Mouse (Mus musculus) MEL (cell line): ENCODE measurements around the gene Elp1. TPM values are rescaled to one million over a fixed set of nuclear protein-coding genes. Genes with fewer than 3 reads are reported as not detected.

Experiments
- DNase-seq: peaks from one replicate; pipeline ENCODE4 v3.0.0; 2011; ENCODE audit warnings: low read depth, low spot score
- H3K27ac ChIP-seq: 2 replicates; pipeline ENCODE4 v1.5.1; 2012; ENCODE audit warnings: low read depth, mild to moderate bottlenecking, control low read depth, low read length, moderate library complexity; ENCODE audit not compliant: control insufficient read depth
- H3K27me3 ChIP-seq, 2 experiments: fragments of 150-350 bp in 1 of 2; sonication (generic) in 1 of 2; 2 replicates each; pipeline ENCODE4 v1.6.1; 2012; ENCODE audit warnings: low read length in 2 of 2, mild to moderate bottlenecking in 2 of 2, improper control_type of control experiment in 1 of 2, moderate library complexity in 1 of 2; ENCODE audit not compliant: insufficient read depth in 2 of 2, control insufficient read depth in 1 of 2
- H3K36me3 ChIP-seq, 2 experiments: 2 replicates each; pipeline ENCODE4 v1.6.1; 2012 to 2014; ENCODE audit warnings: low read length in 2 of 2, improper control_type of control experiment in 1 of 2, inconsistent platforms in 1 of 2, mild to moderate bottlenecking in 1 of 2; ENCODE audit not compliant: insufficient read depth in 2 of 2, control insufficient read depth in 1 of 2
- H3K4me1 ChIP-seq, 2 experiments: fragments of 150-350 bp in 1 of 2; sonication (generic) in 1 of 2; 2 replicates each; pipeline ENCODE4 v1.6.1; 2012; ENCODE audit warnings: low read length in 2 of 2, improper control_type of control experiment in 1 of 2, mild to moderate bottlenecking in 1 of 2; ENCODE audit not compliant: insufficient read depth in 2 of 2, control insufficient read depth in 1 of 2
- H3K4me3 ChIP-seq, 2 experiments: fragments of 150-350 bp in 1 of 2; sonication (generic) in 1 of 2; 2 replicates each; pipeline ENCODE4 v1.5.1; 2012; ENCODE audit warnings: low read depth in 2 of 2, low read length in 2 of 2, mild to moderate bottlenecking in 2 of 2, moderate library complexity in 2 of 2, control low read depth in 1 of 2, improper control_type of control experiment in 1 of 2; ENCODE audit not compliant: control insufficient read depth in 1 of 2, insufficient read depth in 1 of 2
- H3K79me2 ChIP-seq: 2 replicates; pipeline ENCODE4 v1.6.1; 2012; ENCODE audit warnings: mild to moderate bottlenecking, low read length, moderate library complexity; ENCODE audit not compliant: control insufficient read depth, poor library complexity, insufficient read depth
- H3K9ac ChIP-seq: 2 replicates; pipeline ENCODE4 v1.6.1; 2012; ENCODE audit warnings: low read depth, mild to moderate bottlenecking, control low read depth, low read length, moderate library complexity; ENCODE audit not compliant: control insufficient read depth, poor library complexity, severe bottlenecking
- H3K9me3 ChIP-seq: fragments of 150-350 bp; sonication (generic); replicated peaks from 2 replicates; pipeline ENCODE4 v1.6.1; 2012; ENCODE audit warnings: mild to moderate bottlenecking, low read length, improper control_type of control experiment, moderate library complexity; ENCODE audit not compliant: insufficient read depth
- BHLHE40 ChIP-seq: IDR thresholded peaks from 2 replicates; pipeline ENCODE4 v1.6.1; 2012; ENCODE audit warnings: low read depth, mild to moderate bottlenecking, inconsistent platforms, low read length, improper control_type of control experiment, borderline replicate concordance
- E2F4 ChIP-seq: IDR thresholded peaks from 2 replicates; pipeline ENCODE4 v1.6.1; 2011; ENCODE audit warnings: low read depth, low read length, improper control_type of control experiment, borderline replicate concordance
- ELF1 ChIP-seq: IDR thresholded peaks from 2 replicates; pipeline ENCODE4 v1.6.1; 2014; ENCODE audit warnings: low read depth, mild to moderate bottlenecking, inconsistent platforms, low read length, improper control_type of control experiment, moderate library complexity
- EP300 ChIP-seq, 2 experiments: IDR thresholded peaks; 2 replicates each; pipeline ENCODE4 v1.6.1; 2011; ENCODE audit warnings: improper control_type of control experiment in 2 of 2, low read length in 2 of 2, low read depth in 1 of 2, mild to moderate bottlenecking in 1 of 2
- ETS1 ChIP-seq: IDR thresholded peaks from 2 replicates; pipeline ENCODE4 v1.6.1; 2012; ENCODE audit warnings: low read depth, mild to moderate bottlenecking, inconsistent platforms, low read length, improper control_type of control experiment, moderate library complexity
- GABPA ChIP-seq: IDR thresholded peaks from 2 replicates; pipeline ENCODE4 v1.6.1; 2012; ENCODE audit warnings: low read depth, mild to moderate bottlenecking, inconsistent platforms, low read length, improper control_type of control experiment, moderate library complexity
- MAFK ChIP-seq: IDR thresholded peaks from 2 replicates; pipeline ENCODE4 v1.6.1; 2011; ENCODE audit warnings: low read depth, mild to moderate bottlenecking, low read length, improper control_type of control experiment, borderline replicate concordance
- MYC ChIP-seq: IDR thresholded peaks from 2 replicates; pipeline ENCODE4 v1.6.1; 2011; ENCODE audit warnings: low read depth, mild to moderate bottlenecking, low read length, improper control_type of control experiment, moderate library complexity
- NRF1 ChIP-seq: IDR thresholded peaks from 2 replicates; pipeline ENCODE4 v1.6.1; 2014; ENCODE audit warnings: low read depth, mild to moderate bottlenecking, inconsistent platforms, low read length, improper control_type of control experiment, moderate library complexity; ENCODE audit not compliant: poor library complexity, insufficient read depth, severe bottlenecking
- POLR2A ChIP-seq, 2 experiments: IDR thresholded peaks; 2 replicates each; pipeline ENCODE4 v1.6.1; 2011 to 2012; ENCODE audit warnings: low read length in 2 of 2, mild to moderate bottlenecking in 2 of 2, control low read depth in 1 of 2, improper control_type of control experiment in 1 of 2, low read depth in 1 of 2, moderate library complexity in 1 of 2; ENCODE audit not compliant: control insufficient read depth in 1 of 2, insufficient read depth in 1 of 2, poor library complexity in 1 of 2
- POLR2AphosphoS5 ChIP-seq: IDR thresholded peaks from 2 replicates; pipeline ENCODE4 v1.6.1; 2012; ENCODE audit warnings: low read depth, borderline replicate concordance, mild to moderate bottlenecking, inconsistent platforms, low read length, moderate library complexity, mixed read lengths
- RCOR1 ChIP-seq: IDR thresholded peaks from 2 replicates; pipeline ENCODE4 v1.6.1; 2012; ENCODE audit warnings: low read depth, mild to moderate bottlenecking, inconsistent platforms, low read length, improper control_type of control experiment
- TCF12 ChIP-seq: IDR thresholded peaks from 2 replicates; pipeline ENCODE4 v1.6.1; 2014; ENCODE audit warnings: low read depth, mild to moderate bottlenecking, inconsistent platforms, low read length, improper control_type of control experiment, moderate library complexity
- USF1 ChIP-seq: IDR thresholded peaks from 2 replicates; pipeline ENCODE4 v1.6.1; 2014; ENCODE audit warnings: low read depth, mild to moderate bottlenecking, inconsistent platforms, low read length, improper control_type of control experiment, moderate library complexity
- ZC3H11A ChIP-seq: IDR thresholded peaks from 2 replicates; pipeline ENCODE4 v1.6.1; 2012; ENCODE audit warnings: low read depth, mild to moderate bottlenecking, inconsistent platforms, low read length, improper control_type of control experiment
- ZMIZ1 ChIP-seq: IDR thresholded peaks from 2 replicates; pipeline ENCODE4 v1.6.1; 2012; ENCODE audit warnings: low read depth, mild to moderate bottlenecking, inconsistent platforms, low read length, improper control_type of control experiment, moderate library complexity
- ZNF384 ChIP-seq: IDR thresholded peaks from 2 replicates; pipeline ENCODE4 v1.6.1; 2012; ENCODE audit warnings: low read depth, mild to moderate bottlenecking, inconsistent platforms, low read length, improper control_type of control experiment
- polyA plus RNA-seq, 2 experiments: library from polyadenylated mRNA; stranded (reverse) in 1 of 2; unstranded in 1 of 2; fragments of >175 nt in 1 of 2; fragments of >200 nt in 1 of 2; gene quantifications; 2 replicates each; pipeline versions ENCODE4 v1.2.1 to v1.2.4; 2012; ENCODE audit warnings: low replicate concordance in 2 of 2, low read depth in 1 of 2; ENCODE audit not compliant: insufficient read length in 2 of 2, insufficient read depth in 1 of 2, missing spikeins in 1 of 2
- total RNA-seq: library from RNA; depleted of rRNA; stranded (reverse); fragments of 300-350 nt; gene quantifications from 2 replicates; pipeline ENCODE4 v1.2.3, GENCODE M21; 2012

Elp1 gene
- total and polyA plus RNA-seq, 3 experiments = 38.0 to 144 (median 41.3) TPM

GRCm38 (mm10) chr4:56845896-56846533 is 43.9 kb upstream of the Elp1 start:
- Histone ChIP-seq H3K79me2 (no peaks in the 10 kb centered on the region), H3K4me3 (no peak overlapping the region), H3K9ac (no peak overlapping the region), H3K27me3 (no peaks in the 10 kb centered on the region), H3K36me3 (no peaks in the 10 kb centered on the region), H3K4me1 (peaks cover 0 to 3% of the 10 kb centered on the region in 2 experiments; a peak in 2 of 4 replicates), H3K9me3 (no peaks in the 10 kb centered on the region), H3K27ac (no peak overlapping the region)
- TF ChIP-seq POLR2AphosphoS5 = no peak
- TF ChIP-seq MYC = no peak
- TF ChIP-seq EP300 (IDR thresholded peaks at IDR 0.05; ENCODE audit: low read depth in 1 of 2, low read length in 2 of 2) = no peak
- no peak for TF ChIP-seq USF1
- no peak for TF ChIP-seq ETS1
- no peak for TF ChIP-seq POLR2A (IDR thresholded peaks at IDR 0.05; ENCODE audit: control insufficient read depth in 1 of 2, insufficient read depth in 1 of 2, low read depth in 1 of 2, low read length in 2 of 2, poor library complexity in 1 of 2)
- TF ChIP-seq E2F4 = no peak
- no peak for TF ChIP-seq ZNF384
- TF ChIP-seq ELF1 = no peak
- TF ChIP-seq ZMIZ1 = no peak
- no peak for TF ChIP-seq TCF12
- TF ChIP-seq GABPA = no peak
- no peak for TF ChIP-seq ZC3H11A
- TF ChIP-seq MAFK = no peak
- DNase-seq = no peak

DNA sequence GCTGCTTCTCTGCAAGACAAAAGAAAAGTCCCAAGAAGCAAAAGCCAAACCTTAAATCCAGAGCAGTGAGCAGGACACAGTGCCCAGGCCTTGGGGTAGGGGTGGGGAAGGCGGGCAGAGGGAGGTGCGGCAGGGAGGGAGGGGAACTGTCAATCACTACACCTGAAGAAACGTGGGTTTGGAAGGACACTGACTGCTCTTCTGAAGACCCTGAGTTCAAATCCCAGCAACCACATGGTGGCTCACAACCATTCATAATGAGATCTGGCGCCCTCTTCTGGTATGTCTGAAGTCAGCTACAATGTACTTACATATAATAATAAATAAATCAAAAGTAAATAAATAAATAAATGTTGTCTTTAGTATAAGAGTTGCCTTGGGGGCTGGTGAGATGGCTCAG is 42.8 kb upstream of the Elp1 start:
- H3K9ac ChIP-seq = no peak overlapping the region
- H3K4me1 ChIP-seq = peaks cover 0 to 3% of the 10 kb centered on the region in 2 experiments; a peak in 2 of 4 replicates
- H3K4me3 ChIP-seq = no peak overlapping the region
- H3K36me3 ChIP-seq = no peaks in the 10 kb centered on the region
- H3K27me3 ChIP-seq = no peaks in the 10 kb centered on the region
- H3K9me3 ChIP-seq = no peaks in the 10 kb centered on the region
- no peaks in the 10 kb centered on the region for H3K79me2 ChIP-seq
- TF ChIP-seq MYC (no peak), NRF1 (no peak), BHLHE40 (no peak), POLR2A (IDR thresholded peaks at IDR 0.05; ENCODE audit: control insufficient read depth in 1 of 2, insufficient read depth in 1 of 2, low read depth in 1 of 2, low read length in 2 of 2, poor library complexity in 1 of 2) (no peak), RCOR1 (no peak)
- TF ChIP-seq, all 39 proteins: peak for 0
- no peak for DNase-seq
- H3K27ac ChIP-seq = no peak overlapping the region
